Mouse (Mus musculus): ENCODE results near the gene Hist1h4i. TPM values are rescaled to one million over a fixed set of nuclear protein-coding genes. Genes with fewer than 3 reads are reported as not detected.
A peak's percentile ranks its signal among the peaks of the same experiment; 100 is the strongest.

Hist1h4i gene
- polyA plus RNA-seq, 1 experiment from 2014 or later: 18.0 TPM

DNA sequence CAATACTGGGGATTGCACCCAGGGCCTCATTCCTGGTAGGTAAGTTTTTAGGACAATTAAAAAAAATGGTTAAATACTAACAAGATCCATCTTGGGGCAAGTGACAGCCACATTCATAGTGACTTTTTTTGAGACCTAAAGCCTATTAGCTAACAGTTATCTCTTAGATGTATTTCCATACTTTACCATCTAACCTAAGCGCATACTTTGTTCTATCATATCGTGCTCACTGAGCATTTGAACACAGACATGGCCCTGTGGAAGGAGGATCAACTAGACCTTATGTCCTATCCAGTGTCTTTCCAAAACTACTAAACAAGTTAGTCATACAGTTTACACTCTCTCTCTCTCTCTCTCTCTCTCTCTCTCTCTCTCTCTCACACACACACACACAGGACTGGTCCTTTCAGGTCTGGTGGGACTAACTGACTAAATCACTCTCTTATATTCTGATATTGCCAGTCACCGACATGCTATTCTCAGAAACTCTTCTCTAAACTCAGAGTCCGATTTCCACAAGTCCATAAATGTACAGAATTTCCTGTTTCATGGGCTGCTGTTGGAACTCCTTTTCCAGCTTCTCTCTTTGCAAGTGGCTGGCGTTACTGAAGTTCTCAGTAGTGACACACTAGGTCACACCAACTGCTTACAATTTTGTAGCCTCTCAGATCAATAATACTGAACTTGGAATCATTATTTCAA, 7.3 kb downstream of the Hist1h4i start:
- H3K27ac ChIP-seq (ENCODE audit: low read depth, low read length): no peak overlapping the region; the same call in 1 of the 2 replicates
- peak overlapping the region; percentile 64 for H3K4me2 ChIP-seq (ENCODE audit: low read length)
- H3K4me3 ChIP-seq (ENCODE audit: low read depth, low read length): peak overlapping the region; percentile 35
- 51% methylated on average over 5 of the region's 5 CpGs for WGBS
- H3K27me3 ChIP-seq (replicated peaks; ENCODE audit: control insufficient read depth, insufficient read depth, low read length): no peaks in the 10 kb centered on the region
- DNase-seq (ENCODE audit: low spot score): no peak
- peak overlapping the region; percentile 58 for H3K9ac ChIP-seq (ENCODE audit: low read length)
- no peak for ATAC-seq
- no peaks in the 10 kb centered on the region for H3K9me3 ChIP-seq (replicated peaks; ENCODE audit: control insufficient read depth, low read length)
- H3K4me1 ChIP-seq (ENCODE audit: control insufficient read depth, insufficient read depth, low read length): peaks cover 8% of the 10 kb centered on the region
- H3K36me3 ChIP-seq (ENCODE audit: control insufficient read depth, insufficient read depth, low read length): no peaks in the 10 kb centered on the region

DNA sequence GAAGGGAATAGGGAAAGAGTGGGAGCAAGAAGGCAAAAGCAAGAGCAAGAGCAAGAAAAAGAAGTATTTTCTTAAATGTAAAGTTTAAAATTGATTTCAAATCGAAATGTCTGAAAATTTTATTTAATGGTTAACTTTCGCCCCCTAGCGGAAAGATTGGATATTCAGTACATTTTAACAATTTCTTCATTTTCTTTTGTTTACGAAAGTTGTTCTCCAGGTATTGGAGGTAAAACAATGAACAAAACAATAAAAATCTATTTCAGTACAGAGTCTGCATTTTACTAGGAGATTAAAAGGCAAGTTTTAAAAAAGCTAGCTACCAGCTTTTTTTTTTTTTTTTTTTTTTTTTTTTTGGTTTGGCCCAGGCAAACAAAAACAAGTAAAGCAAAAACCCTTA, 10.7 kb downstream of the Hist1h4i start:
- Histone ChIP-seq H3K9ac (ENCODE audit: low read length) (no peak overlapping the region), H3K27me3 (replicated peaks; ENCODE audit: control insufficient read depth, insufficient read depth, low read length) (no peaks in the 10 kb centered on the region), H3K36me3 (ENCODE audit: control insufficient read depth, insufficient read depth, low read length) (no peaks in the 10 kb centered on the region), H3K27ac (ENCODE audit: low read depth, low read length) (no peak overlapping the region), H3K4me2 (ENCODE audit: low read length) (no peak overlapping the region), H3K4me3 (ENCODE audit: low read depth, low read length) (no peak overlapping the region), H3K4me1 (ENCODE audit: control insufficient read depth, insufficient read depth, low read length) (peaks cover 4% of the 10 kb centered on the region; the same call in 1 of the 2 replicates), H3K9me3 (replicated peaks; ENCODE audit: control insufficient read depth, low read length) (no peaks in the 10 kb centered on the region)
- peak; percentile 78 for DNase-seq (ENCODE audit: low spot score)
- ATAC-seq: no peak
- WGBS: 14% methylated on average over 4 of the region's 4 CpGs

GRCm38 (mm10) chr13:22029928-22030327, 11.2 kb downstream of the Hist1h4i start:
- ATAC-seq (no peak), DNase-seq (ENCODE audit: low spot score) (no peak)
- Histone ChIP-seq H3K9ac (ENCODE audit: low read length) (no peak overlapping the region), H3K9me3 (replicated peaks; ENCODE audit: control insufficient read depth, low read length) (no peaks in the 10 kb centered on the region), H3K4me3 (ENCODE audit: low read depth, low read length) (no peak overlapping the region), H3K4me2 (ENCODE audit: low read length) (no peak overlapping the region), H3K27ac (ENCODE audit: low read depth, low read length) (no peak overlapping the region), H3K4me1 (ENCODE audit: control insufficient read depth, insufficient read depth, low read length) (peaks cover 4% of the 10 kb centered on the region; the same call in 1 of the 2 replicates), H3K27me3 (replicated peaks; ENCODE audit: control insufficient read depth, insufficient read depth, low read length) (no peaks in the 10 kb centered on the region), H3K36me3 (ENCODE audit: control insufficient read depth, insufficient read depth, low read length) (no peaks in the 10 kb centered on the region)
- WGBS: 23% methylated on average over 8 of the region's 8 CpGs

- Histone ChIP-seq H3K4me3 (ENCODE audit: low read depth, low read length) (peak overlapping the region; percentile 51), H3K27ac (ENCODE audit: low read depth, low read length) (peak overlapping the region; percentile 63; the same call in 1 of the 2 replicates), H3K4me1 (ENCODE audit: control insufficient read depth, insufficient read depth, low read length) (no peaks in the 10 kb centered on the region), H3K36me3 (ENCODE audit: control insufficient read depth, insufficient read depth, low read length) (no peaks in the 10 kb centered on the region), H3K9me3 (replicated peaks; ENCODE audit: control insufficient read depth, low read length) (no peaks in the 10 kb centered on the region), H3K4me2 (ENCODE audit: low read length) (peak overlapping the region; percentile 63), H3K27me3 (replicated peaks; ENCODE audit: control insufficient read depth, insufficient read depth, low read length) (no peaks in the 10 kb centered on the region), H3K9ac (ENCODE audit: low read length) (peak overlapping the region; percentile 67)
- ATAC-seq (peak; percentile 76), DNase-seq (ENCODE audit: low spot score) (peak; percentile 93)
- WGBS: under 1% methylated on average over 40 of the region's 40 CpGs
These were observed 12.3 kb downstream of the Hist1h4i start for GRCm38 (mm10) chr13:22028673-22029460.

- peak; percentile 94 for DNase-seq (ENCODE audit: low spot score)
- Histone ChIP-seq H3K36me3 (ENCODE audit: control insufficient read depth, insufficient read depth, low read length) (no peaks in the 10 kb centered on the region), H3K4me3 (ENCODE audit: low read depth, low read length) (peak overlapping the region; percentile 43), H3K9me3 (replicated peaks; ENCODE audit: control insufficient read depth, low read length) (no peaks in the 10 kb centered on the region), H3K27ac (ENCODE audit: low read depth, low read length) (no peak overlapping the region), H3K9ac (ENCODE audit: low read length) (peak overlapping the region; percentile 62), H3K4me1 (ENCODE audit: control insufficient read depth, insufficient read depth, low read length) (no peaks in the 10 kb centered on the region), H3K27me3 (replicated peaks; ENCODE audit: control insufficient read depth, insufficient read depth, low read length) (no peaks in the 10 kb centered on the region), H3K4me2 (ENCODE audit: low read length) (peak overlapping the region; percentile 52)
- ATAC-seq: peak; percentile 63
- WGBS: under 1% methylated on average over 35 of the region's 35 CpGs
These were observed 14.8 kb downstream of the Hist1h4i start for GRCm38 (mm10) chr13:22026058-22027031.

GRCm38 (mm10) chr13:22022241-22022640, 18.9 kb downstream of the Hist1h4i start:
- H3K4me2 ChIP-seq (ENCODE audit: low read length): peak overlapping the region; percentile 65
- ATAC-seq (peak; percentile 83), DNase-seq (ENCODE audit: low spot score) (peak; percentile 93)
- H3K4me1 ChIP-seq (ENCODE audit: control insufficient read depth, insufficient read depth, low read length): peaks cover 8% of the 10 kb centered on the region; the same call in 1 of the 2 replicates
- no peak overlapping the region for H3K27ac ChIP-seq (ENCODE audit: low read depth, low read length)
- WGBS: under 1% methylated on average over 9 of the region's 9 CpGs
- H3K9ac ChIP-seq (ENCODE audit: low read length): peak overlapping the region; percentile 9; the same call in 1 of the 2 replicates
- H3K4me3 ChIP-seq (ENCODE audit: low read depth, low read length): peak overlapping the region; percentile 33
- no peaks in the 10 kb centered on the region for H3K9me3 ChIP-seq (replicated peaks; ENCODE audit: control insufficient read depth, low read length)
- peaks cover 18% of the 10 kb centered on the region for H3K27me3 ChIP-seq (replicated peaks; ENCODE audit: control insufficient read depth, insufficient read depth, low read length)
- H3K36me3 ChIP-seq (ENCODE audit: control insufficient read depth, insufficient read depth, low read length): no peaks in the 10 kb centered on the region

DNA sequence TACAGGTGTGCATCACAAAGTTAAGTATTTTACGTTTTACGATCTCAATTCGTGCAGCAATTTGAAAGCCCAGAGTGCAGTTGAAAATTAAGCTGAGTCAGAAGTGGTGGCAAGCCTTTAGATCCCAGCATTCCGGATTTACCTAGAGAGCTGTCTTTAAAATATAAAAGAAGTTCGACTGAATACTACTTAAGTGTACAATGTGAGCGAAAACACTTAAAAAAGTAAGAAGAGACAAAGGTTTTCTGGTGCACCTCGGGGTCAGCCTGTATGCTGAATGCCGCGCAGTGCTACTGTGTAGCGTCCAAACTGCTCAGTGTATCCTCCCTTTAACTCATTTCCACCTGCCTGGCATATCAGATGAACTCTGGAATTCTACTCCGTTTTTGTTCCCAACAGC, 19.6 kb downstream of the Hist1h4i start:
- no peak overlapping the region for H3K27ac ChIP-seq (ENCODE audit: low read depth, low read length)
- H3K4me3 ChIP-seq (ENCODE audit: low read depth, low read length): peak overlapping the region; percentile 33
- H3K9me3 ChIP-seq (replicated peaks; ENCODE audit: control insufficient read depth, low read length): no peaks in the 10 kb centered on the region
- peaks cover 8% of the 10 kb centered on the region; the same call in 1 of the 2 replicates for H3K4me1 ChIP-seq (ENCODE audit: control insufficient read depth, insufficient read depth, low read length)
- H3K36me3 ChIP-seq (ENCODE audit: control insufficient read depth, insufficient read depth, low read length): no peaks in the 10 kb centered on the region
- peak overlapping the region; percentile 65 for H3K4me2 ChIP-seq (ENCODE audit: low read length)
- H3K27me3 ChIP-seq (replicated peaks; ENCODE audit: control insufficient read depth, insufficient read depth, low read length): peaks cover 18% of the 10 kb centered on the region
- ATAC-seq (peak; percentile 49; the same call in 1 of the 2 replicates), DNase-seq (ENCODE audit: low spot score) (no peak)
- WGBS: 0% methylated on average over 11 of the region's 11 CpGs
- peak overlapping the region; percentile 9 for H3K9ac ChIP-seq (ENCODE audit: low read length)

DNA sequence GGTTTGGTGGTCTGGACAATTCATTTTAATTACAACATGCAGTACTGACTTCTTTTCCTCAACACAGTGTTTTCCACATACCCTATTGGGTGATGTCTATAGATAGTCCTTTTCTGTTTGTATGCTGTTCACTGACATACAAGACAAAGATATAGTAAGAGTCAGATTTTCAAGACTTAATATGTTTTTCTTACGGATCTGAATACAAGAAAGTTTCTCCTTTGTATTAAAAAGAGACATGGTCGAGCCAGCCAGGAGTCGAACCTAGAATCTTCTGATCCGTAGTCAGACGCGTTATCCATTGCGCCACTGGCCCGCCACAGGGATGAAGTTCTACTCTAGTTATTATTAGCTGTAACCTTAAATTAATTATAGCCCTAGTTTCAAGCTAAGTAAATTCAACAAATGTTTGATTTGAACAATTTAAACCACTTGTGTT, 20.2 kb downstream of the Hist1h4i start:
- Histone ChIP-seq H3K36me3 (ENCODE audit: control insufficient read depth, insufficient read depth, low read length) (no peaks in the 10 kb centered on the region), H3K4me2 (ENCODE audit: low read length) (peak overlapping the region; percentile 65), H3K27ac (ENCODE audit: low read depth, low read length) (no peak overlapping the region), H3K4me3 (ENCODE audit: low read depth, low read length) (peak overlapping the region; percentile 33), H3K4me1 (ENCODE audit: control insufficient read depth, insufficient read depth, low read length) (peaks cover 8% of the 10 kb centered on the region; the same call in 1 of the 2 replicates), H3K9ac (ENCODE audit: low read length) (no peak overlapping the region), H3K9me3 (replicated peaks; ENCODE audit: control insufficient read depth, low read length) (no peaks in the 10 kb centered on the region), H3K27me3 (replicated peaks; ENCODE audit: control insufficient read depth, insufficient read depth, low read length) (peaks cover 23% of the 10 kb centered on the region)
- DNase-seq (ENCODE audit: low spot score) (peak; percentile 78), ATAC-seq (peak; percentile 58)
- WGBS: 0% methylated on average over 8 of the region's 8 CpGs

Measured in forebrain, embryonic 14.5 days (tissue).